Mouse (Mus musculus) stomach, postnatal 0 days (tissue): Measurements from ENCODE around the gene Mgat4a. TPM values are rescaled to one million over a fixed set of nuclear protein-coding genes. Genes with fewer than 3 reads are reported as not detected.

Experiments used
- ATAC-seq: fragments of 200-750 bp; cut with Nextera tagmentation; 2 replicates; pipeline ENCODE4 v1.8.0; 2017; ENCODE audit not compliant: low FRiP score, low TSS enrichment
- DNase-seq: peaks from one replicate; pipeline ENCODE4 v3.0.0-alpha.2; 2016; ENCODE audit warnings: low spot score
- H3K27ac ChIP-seq: fragments of 300-500 bp; sonication (generic); replicated peaks from 2 replicates; pipeline ENCODE4 v1.5.1; 2014; ENCODE audit warnings: mild to moderate bottlenecking, control low read depth
- H3K27me3 ChIP-seq: fragments of 300-500 bp; sonication (generic); 2 replicates; pipeline ENCODE4 v1.6.1; 2014; ENCODE audit warnings: low read length; ENCODE audit not compliant: control insufficient read depth, insufficient read depth
- H3K36me3 ChIP-seq: fragments of 300-500 bp; sonication (generic); 2 replicates; pipeline ENCODE4 v1.6.1; 2014; ENCODE audit warnings: low read length, mixed read lengths; ENCODE audit not compliant: control insufficient read depth, insufficient read depth
- H3K4me1 ChIP-seq: fragments of 300-500 bp; sonication (generic); replicated peaks from 2 replicates; pipeline ENCODE4 v1.6.1; 2014; ENCODE audit warnings: antibody characterized with exemption; ENCODE audit not compliant: control insufficient read depth, insufficient read depth
- H3K4me2 ChIP-seq: fragments of 300-500 bp; sonication (generic); replicated peaks from 2 replicates; pipeline ENCODE4 v1.6.1; 2014; ENCODE audit warnings: low read depth, mild to moderate bottlenecking, control low read depth, moderate library complexity
- H3K4me3 ChIP-seq: fragments of 300-500 bp; sonication (generic); 2 replicates; pipeline ENCODE4 v1.5.1; 2014; ENCODE audit warnings: low read depth, low read length, control low read depth
- H3K9ac ChIP-seq: fragments of 300-500 bp; sonication (generic); 2 replicates; pipeline ENCODE4 v1.6.1; 2014; ENCODE audit warnings: mild to moderate bottlenecking, low read length, control low read depth, mixed read lengths
- H3K9me3 ChIP-seq: fragments of 300-500 bp; sonication (generic); 2 replicates; pipeline ENCODE4 v1.6.1; 2016; ENCODE audit warnings: low read length; ENCODE audit not compliant: control insufficient read depth
- CTCF ChIP-seq: IDR thresholded peaks from 2 replicates; pipeline ENCODE4 v1.5.1; 2016; ENCODE audit warnings: antibody characterized with exemption, low read depth, mild to moderate bottlenecking, moderate library complexity
- EP300 ChIP-seq: optimal IDR thresholded peaks from 2 replicates; pipeline ENCODE3; 2016; ENCODE audit warnings: antibody characterized with exemption
- whole genome bisulfite sequencing: fragments of 180-500 bp; shearing (Covaris S2); extraction: QIAGEN DNeasy Blood & Tissue Kit; methylation state at CpG from one replicate; pipeline ENCODE4 v1.1.7; 2014; 5-methylcytosine and 5-hydroxymethylcytosine counted together
- polyA plus RNA-seq: library from polyadenylated mRNA; unstranded; fragments of >200 nt; fragmentation: Nextera tagmentation; extraction: Ambion mirVana; gene quantifications from 2 replicates; pipeline ENCODE4 v1.2.1, GENCODE M21; 2015

The Mgat4a gene
- polyA plus RNA-seq, 1 experiment from 2014 or later, result 13.8 TPM

GRCm38 (mm10) chr1:37518791-37519190, 22.0 kb downstream of the Mgat4a start:
- H3K9ac ChIP-seq, result no peak overlapping the region
- no peaks in the 10 kb centered on the region for H3K36me3 ChIP-seq
- ATAC-seq (no peak), DNase-seq (no peak)
- H3K4me2 ChIP-seq, result no peak overlapping the region
- peaks cover 6% of the 10 kb centered on the region; the same call in 1 of the 2 replicates for H3K4me1 ChIP-seq
- no peak overlapping the region for H3K4me3 ChIP-seq
- no peaks in the 10 kb centered on the region for H3K27me3 ChIP-seq
- WGBS, result 67% methylated on average over 4 of the region's 4 CpGs
- H3K9me3 ChIP-seq, result no peaks in the 10 kb centered on the region
- TF ChIP-seq EP300 (no peak), CTCF (no peak)
- peak overlapping the region; percentile 53 for H3K27ac ChIP-seq

GRCm38 (mm10) chr1:37518124-37518720, 22.6 kb downstream of the Mgat4a start:
- Histone ChIP-seq H3K27ac (peak overlapping the region; percentile 53), H3K9ac (no peak overlapping the region), H3K4me2 (no peak overlapping the region), H3K36me3 (no peaks in the 10 kb centered on the region), H3K4me3 (no peak overlapping the region), H3K27me3 (no peaks in the 10 kb centered on the region), H3K9me3 (no peaks in the 10 kb centered on the region), H3K4me1 (peaks cover 6% of the 10 kb centered on the region; the same call in 1 of the 2 replicates)
- ATAC-seq (peak; percentile 27; the same call in 1 of the 2 replicates), DNase-seq (no peak)
- TF ChIP-seq EP300 (no peak), CTCF (no peak)
- 44% methylated on average over 4 of the region's 4 CpGs for WGBS

DNA sequence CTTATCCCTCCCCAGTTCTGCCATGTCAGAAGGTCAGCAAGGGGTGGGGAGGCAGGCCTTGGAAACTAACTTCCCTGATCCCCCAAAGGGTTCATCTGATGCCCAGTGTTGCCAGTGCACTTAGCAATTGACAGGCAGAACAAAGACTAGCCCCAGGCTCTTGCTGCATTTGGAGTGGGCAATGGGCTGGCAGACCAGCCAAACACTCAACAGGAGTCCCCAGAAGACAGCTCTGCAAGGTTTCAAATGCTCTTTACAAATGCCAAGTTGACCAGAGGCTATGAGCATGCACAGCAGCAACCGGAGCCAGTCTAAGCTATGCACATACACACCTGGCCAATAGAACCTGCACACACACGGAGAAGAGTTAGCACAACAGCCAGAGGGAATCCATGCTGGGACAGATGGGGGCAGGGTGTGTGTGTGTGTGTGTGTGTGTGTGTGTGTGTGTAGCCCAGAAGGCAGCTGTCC, 27.8 kb downstream of the Mgat4a start:
- H3K4me3 ChIP-seq, result no peak overlapping the region
- H3K27ac ChIP-seq, result peak overlapping the region; percentile 90
- H3K9me3 ChIP-seq, result 0 out of 2 replicates have a peak, but pooled peaks cover 2% of the 10 kb centered on the region
- H3K4me1 ChIP-seq, result peaks cover 10% of the 10 kb centered on the region
- no peaks in the 10 kb centered on the region for H3K36me3 ChIP-seq
- no peak for TF ChIP-seq EP300
- TF ChIP-seq CTCF, result no peak
- H3K27me3 ChIP-seq, result no peaks in the 10 kb centered on the region
- DNase-seq, result no peak
- peak; percentile 6; the same call in 1 of the 2 replicates for ATAC-seq
- 66% methylated on average over 2 of the region's 2 CpGs for WGBS
- H3K4me2 ChIP-seq, result no peak overlapping the region
- 0 out of 2 replicates have a peak overlapping the region, but pooled peaks have one; percentile 19 for H3K9ac ChIP-seq

DNA sequence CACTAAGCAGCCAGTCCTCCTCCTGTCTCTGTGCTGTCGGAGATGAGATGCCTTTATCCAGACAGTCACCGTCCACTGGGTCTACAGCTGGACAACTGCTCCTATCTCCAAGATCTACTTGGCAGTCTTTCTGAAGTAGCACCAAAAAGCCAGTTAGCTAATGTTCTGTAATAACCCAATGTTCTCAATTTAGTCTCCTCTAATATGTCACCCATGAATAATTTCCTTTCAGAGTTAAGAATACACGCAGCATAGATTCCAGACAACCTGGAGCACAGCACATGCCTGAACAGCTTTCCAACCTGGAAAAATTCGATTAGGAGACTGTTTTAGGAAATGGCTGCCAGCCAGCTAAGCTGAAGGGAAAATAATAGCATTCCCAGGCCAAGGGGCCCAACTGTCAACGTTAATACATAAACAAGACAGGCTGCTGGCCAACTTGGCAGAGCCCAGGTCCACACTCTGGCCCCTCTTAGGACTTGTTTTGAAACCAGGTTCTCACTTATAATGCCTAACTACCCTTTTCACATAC, 28.6 kb downstream of the Mgat4a start:
- peak overlapping the region; percentile 34 for H3K4me2 ChIP-seq
- H3K4me1 ChIP-seq, result peaks cover 9% of the 10 kb centered on the region
- H3K27ac ChIP-seq, result peak overlapping the region; percentile 90
- no peaks in the 10 kb centered on the region for H3K27me3 ChIP-seq
- ATAC-seq, result peak; percentile 56
- no peak for TF ChIP-seq EP300
- no peak for TF ChIP-seq CTCF
- 0 out of 2 replicates have a peak, but pooled peaks cover 2% of the 10 kb centered on the region for H3K9me3 ChIP-seq
- H3K4me3 ChIP-seq, result no peak overlapping the region
- peak overlapping the region; percentile 19; the same call in 1 of the 2 replicates for H3K9ac ChIP-seq
- no peaks in the 10 kb centered on the region for H3K36me3 ChIP-seq
- no peak for DNase-seq
- WGBS, result 13% methylated on average over 5 of the region's 5 CpGs

DNA sequence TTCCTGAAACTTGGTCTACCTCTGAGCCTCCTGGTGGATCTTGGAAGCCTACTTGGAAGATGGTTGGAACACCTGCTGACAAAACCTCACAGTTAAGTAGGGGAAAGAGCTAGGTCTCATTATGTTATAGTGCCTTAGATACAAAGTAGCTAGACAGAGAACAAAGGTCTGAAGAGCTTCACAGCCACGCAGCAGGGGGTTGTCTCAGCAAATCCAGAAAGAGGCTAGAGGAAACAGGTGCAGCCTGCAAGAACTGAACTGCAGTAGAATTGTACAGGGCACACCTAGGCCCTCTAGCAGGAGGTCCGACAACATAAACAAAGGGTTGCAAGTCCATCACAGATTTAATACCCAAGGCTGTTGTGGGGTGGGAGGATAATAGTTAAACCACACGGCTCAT, 30.6 kb downstream of the Mgat4a start:
- no peak overlapping the region for H3K27ac ChIP-seq
- H3K27me3 ChIP-seq, result no peaks in the 10 kb centered on the region
- ATAC-seq, result no peak
- no peak for TF ChIP-seq EP300
- no peak for TF ChIP-seq CTCF
- H3K9me3 ChIP-seq, result 0 out of 2 replicates have a peak, but pooled peaks cover 2% of the 10 kb centered on the region
- no peaks in the 10 kb centered on the region for H3K36me3 ChIP-seq
- H3K4me1 ChIP-seq, result peaks cover 10% of the 10 kb centered on the region
- no peak overlapping the region for H3K4me3 ChIP-seq
- H3K4me2 ChIP-seq, result no peak overlapping the region
- H3K9ac ChIP-seq, result no peak overlapping the region
- WGBS, result 77% methylated on average over 3 of the region's 3 CpGs
- no peak for DNase-seq

GRCm38 (mm10) chr1:37509437-37509836, 31.4 kb downstream of the Mgat4a start:
- ATAC-seq, result no peak
- peaks cover 14% of the 10 kb centered on the region for H3K4me1 ChIP-seq
- no peak overlapping the region for H3K9ac ChIP-seq
- no peak overlapping the region for H3K4me2 ChIP-seq
- TF ChIP-seq CTCF (no peak), EP300 (no peak)
- no peaks in the 10 kb centered on the region for H3K36me3 ChIP-seq
- WGBS, result 83% methylated on average over 5 of the region's 5 CpGs
- H3K9me3 ChIP-seq, result 0 out of 2 replicates have a peak, but pooled peaks cover 2% of the 10 kb centered on the region
- no peak for DNase-seq
- no peak overlapping the region for H3K4me3 ChIP-seq
- no peaks in the 10 kb centered on the region for H3K27me3 ChIP-seq
- no peak overlapping the region for H3K27ac ChIP-seq
